Mouse (Mus musculus): Measurements from ENCODE around the gene Osgin1. TPM values are rescaled to one million over a fixed set of nuclear protein-coding genes. Genes with fewer than 3 reads are reported as not detected.
A peak's percentile ranks its signal among the peaks of the same experiment; 100 is the strongest.

The Osgin1 gene
- total RNA-seq, 2 experiments from 2014 or later, result 9.3 to 19.7 TPM

DNA sequence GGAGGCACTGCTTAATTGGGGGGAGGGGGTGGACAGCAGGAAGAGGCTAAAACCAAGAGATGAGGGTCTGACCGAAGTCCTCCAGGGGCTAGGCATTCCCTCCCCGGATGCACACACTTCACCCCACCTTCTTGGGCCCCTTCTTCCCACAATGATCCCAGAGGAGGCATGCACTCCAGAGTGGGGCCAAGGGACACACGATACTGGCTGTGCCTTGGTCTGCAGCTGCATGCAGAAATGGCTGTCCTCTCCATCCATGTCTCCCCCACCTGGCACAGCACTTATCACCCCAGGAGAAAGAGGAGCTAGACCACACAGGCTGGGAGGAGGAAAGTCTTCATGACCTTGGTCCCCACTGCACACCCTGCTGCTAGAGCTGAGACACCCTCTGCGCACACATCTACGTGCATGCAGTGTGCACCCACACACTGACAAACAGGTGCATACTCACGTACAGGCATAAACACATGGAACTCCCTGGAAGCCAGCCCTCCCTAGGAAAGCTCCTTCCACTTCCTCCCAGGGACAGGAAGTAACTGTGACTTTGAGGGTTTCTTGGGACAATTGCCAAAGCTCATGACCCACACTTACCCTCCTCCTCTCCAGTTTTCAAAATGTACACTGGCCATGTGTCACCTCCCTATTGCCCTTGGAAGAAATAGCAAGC is 7.7 kb upstream of the Osgin1 start:
- intact Hi-C loops (cut with DNase I), result no loop called here
- peak overlapping the region; percentile 84 for H3K27ac ChIP-seq
- TF ChIP-seq CTCF (IDR thresholded peaks at IDR 0.05), result no peak
- DNase-seq, result no peak
- H3K4me3 ChIP-seq, result peak overlapping the region; percentile 3; the same call in 1 of the 2 replicates

DNA sequence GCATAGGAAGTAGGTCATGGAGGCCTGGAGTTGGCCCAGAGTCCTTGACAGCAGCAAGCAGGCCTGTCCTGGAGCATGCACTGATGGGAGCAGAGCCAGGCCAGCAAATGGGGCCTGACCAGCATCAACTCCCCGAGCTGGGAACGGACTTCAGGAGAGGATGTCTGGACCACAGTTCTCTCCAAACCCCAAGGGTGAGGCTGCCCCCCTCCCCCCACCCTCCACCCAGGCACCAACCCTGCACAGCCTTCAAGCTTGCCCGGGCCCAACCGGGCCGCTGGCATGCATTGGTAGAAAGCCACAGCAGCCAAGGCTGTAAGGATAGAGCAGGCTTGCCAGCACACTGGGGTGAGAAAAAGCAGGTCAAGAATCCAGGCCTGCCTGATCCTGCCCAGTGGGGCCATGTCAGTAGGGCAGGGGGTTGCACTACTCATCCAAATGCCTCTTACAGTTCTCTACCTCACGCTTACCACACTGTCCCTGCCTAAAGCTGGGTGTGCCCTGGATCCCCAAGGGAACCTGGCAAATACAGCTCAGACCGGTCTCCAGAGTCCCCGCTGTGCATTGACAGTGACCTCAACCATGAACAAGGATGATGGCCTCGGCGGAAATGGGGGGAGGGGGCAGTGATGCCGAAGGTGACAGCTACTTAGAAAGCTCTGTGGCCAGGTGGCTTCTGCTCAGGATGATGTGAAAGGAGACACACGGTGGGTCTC is 6.1 kb upstream of the Osgin1 start:
- peak; percentile 76 for DNase-seq

DNA sequence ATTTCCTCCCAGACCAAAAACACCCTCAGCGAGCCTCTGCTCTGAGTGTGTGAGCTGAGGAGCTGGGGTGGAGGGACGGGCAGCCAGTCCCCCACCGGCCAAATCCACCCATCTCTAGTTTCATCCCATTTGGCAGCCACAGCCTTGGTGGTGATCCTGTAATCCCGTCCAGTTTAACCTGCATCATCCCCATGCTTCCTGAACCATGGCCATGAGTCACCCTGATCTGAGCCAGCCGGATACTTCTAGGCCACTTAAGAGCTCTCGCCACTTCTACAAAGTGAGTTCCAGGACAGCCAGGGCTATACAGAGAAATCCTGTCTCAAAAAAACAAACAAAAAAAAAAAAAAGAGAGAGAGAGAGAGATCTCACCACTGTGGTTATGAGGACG is 5.6 kb upstream of the Osgin1 start:
- DNase-seq, result no peak
- no peak for TF ChIP-seq CTCF (IDR thresholded peaks at IDR 0.05)
- H3K4me3 ChIP-seq, result no peak overlapping the region
- intact Hi-C loops (cut with DNase I), result no loop called here
- H3K27ac ChIP-seq, result peak overlapping the region; percentile 67

More for the DNA sequence above, 6.1 kb upstream of the Osgin1 start:
- TF ChIP-seq CTCF (IDR thresholded peaks at IDR 0.05), result no peak
- Histone ChIP-seq H3K4me3 (no peak overlapping the region), H3K27ac (peak overlapping the region; percentile 67)
- intact Hi-C loops (cut with DNase I), result no loop called here

DNA sequence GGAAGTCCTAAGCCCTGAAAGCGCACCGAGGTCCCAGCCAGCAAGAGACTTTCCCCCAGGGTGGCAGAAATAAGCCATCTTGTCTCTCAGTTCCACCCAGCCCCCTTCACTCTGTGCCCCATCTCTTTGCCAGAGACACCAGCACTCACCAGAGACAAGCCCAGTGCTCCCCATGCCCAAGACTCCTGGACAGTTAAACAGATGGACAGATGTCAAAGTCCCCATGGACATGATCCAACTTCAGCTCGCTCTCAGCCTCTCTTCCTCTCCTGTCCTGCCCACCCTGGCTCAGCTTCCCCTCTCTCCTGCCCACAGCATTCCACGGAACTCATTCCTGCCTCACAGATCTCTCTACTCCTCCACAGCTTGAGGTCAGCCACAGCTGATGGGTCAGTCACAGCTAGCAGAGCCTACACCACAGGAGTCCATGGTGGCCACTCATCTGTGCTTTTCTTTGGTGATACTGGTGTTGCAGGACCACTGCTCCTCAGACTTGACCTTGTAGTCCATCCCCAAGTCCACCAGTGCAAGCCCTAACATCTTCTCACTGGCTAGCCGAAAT is 5.1 kb upstream of the Osgin1 start:
- Histone ChIP-seq H3K4me3 (no peak overlapping the region), H3K27ac (peak overlapping the region; percentile 67)
- DNase-seq, result no peak
- no peak for TF ChIP-seq CTCF (IDR thresholded peaks at IDR 0.05)
- intact Hi-C loops (cut with DNase I), result no loop called here

DNA sequence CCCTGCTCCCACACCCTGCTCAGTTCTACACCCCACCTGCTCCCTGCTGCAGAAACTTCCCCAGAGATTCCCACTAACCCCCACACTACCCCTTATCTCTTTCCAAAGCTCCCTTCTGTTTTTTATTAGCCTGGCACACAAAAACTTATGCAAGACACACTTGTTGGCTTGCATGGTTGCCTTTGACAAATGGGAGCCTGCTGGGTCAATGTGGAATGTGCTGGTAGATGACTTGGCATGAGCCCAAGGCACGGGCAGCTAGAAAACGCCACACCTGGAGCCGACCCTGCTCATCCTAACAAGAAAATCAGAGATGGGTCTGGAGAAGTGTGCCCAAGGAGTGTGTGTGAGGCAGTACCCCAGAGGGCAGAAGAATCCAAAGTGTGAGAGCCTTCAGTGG is 4.4 kb upstream of the Osgin1 start:
- intact Hi-C loops (cut with DNase I), result no loop called here
- TF ChIP-seq CTCF (IDR thresholded peaks at IDR 0.05), result no peak
- no peak overlapping the region for H3K27ac ChIP-seq
- H3K4me3 ChIP-seq, result no peak overlapping the region
- DNase-seq, result no peak

DNA sequence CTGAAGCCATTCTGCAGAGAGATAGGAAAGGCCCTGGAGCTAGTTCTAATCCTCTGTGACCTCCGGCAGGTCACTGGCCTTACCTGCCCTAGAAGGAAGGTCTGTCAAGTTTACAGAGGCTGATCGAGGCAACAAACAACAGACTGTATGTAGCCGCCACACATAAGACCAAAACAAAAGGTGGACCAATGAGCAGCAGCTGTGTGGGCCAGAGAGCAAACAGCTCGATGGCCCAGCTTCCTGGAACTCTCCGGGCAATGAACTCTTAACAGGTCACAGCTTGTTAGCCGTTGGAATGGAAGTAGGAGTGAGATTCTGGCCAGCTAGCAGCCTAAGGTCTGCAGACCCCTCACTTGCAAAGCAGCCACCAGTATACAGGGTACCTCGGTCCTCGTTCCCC is 3.7 kb upstream of the Osgin1 start:
- intact Hi-C loops (cut with DNase I), result no loop called here
- no peak for TF ChIP-seq CTCF (IDR thresholded peaks at IDR 0.05)
- Histone ChIP-seq H3K4me3 (no peak overlapping the region), H3K27ac (no peak overlapping the region)
- DNase-seq, result no peak

DNA sequence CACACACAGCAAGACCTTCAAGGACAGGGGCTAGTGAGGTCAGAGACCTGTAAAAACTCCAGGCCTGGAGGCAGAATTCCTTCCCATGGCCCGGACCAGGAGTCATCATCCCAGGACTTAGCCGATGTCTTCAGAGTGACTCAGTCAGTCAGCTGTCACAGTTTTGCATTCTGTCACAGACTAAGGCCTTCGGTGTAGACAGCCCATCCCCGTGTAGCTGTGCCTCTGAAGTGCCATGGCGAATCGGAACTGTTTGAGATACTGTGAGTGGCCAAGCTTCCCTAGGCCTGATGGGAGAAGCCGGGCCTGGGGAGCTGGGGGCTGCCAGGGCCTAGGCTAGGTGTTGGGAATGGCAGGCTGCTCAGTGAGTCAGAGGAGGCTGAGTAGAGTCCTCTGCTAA is 3.2 kb upstream of the Osgin1 start:
- TF ChIP-seq CTCF (IDR thresholded peaks at IDR 0.05), result no peak
- Histone ChIP-seq H3K4me3 (no peak overlapping the region), H3K27ac (no peak overlapping the region)
- intact Hi-C loops (cut with DNase I), result no loop called here
- DNase-seq, result no peak

DNA sequence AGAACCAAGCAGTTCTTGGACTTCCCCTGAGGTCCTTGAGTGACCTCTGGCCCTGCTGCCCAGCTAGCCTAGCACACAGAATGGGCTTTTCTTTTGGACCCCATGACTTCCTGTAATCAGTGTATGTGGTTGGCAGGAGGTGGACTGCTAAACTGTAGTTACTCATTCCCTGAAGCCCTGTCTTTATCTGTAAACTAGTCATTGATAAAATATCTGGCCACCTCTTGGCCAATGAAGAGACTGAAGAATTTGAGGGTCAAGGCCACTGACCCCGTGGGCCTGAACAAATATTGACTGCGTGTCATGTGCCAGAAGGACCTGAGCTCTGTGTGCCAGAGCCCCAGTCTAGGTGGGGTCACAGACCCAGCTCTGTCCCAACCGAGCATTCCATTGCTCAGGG is 1.6 kb upstream of the Osgin1 start:
- TF ChIP-seq CTCF (IDR thresholded peaks at IDR 0.05), result no peak
- Histone ChIP-seq H3K27ac (peak overlapping the region; percentile 48), H3K4me3 (no peak overlapping the region)
- intact Hi-C loops (cut with DNase I), result no loop called here
- no peak for DNase-seq

DNA sequence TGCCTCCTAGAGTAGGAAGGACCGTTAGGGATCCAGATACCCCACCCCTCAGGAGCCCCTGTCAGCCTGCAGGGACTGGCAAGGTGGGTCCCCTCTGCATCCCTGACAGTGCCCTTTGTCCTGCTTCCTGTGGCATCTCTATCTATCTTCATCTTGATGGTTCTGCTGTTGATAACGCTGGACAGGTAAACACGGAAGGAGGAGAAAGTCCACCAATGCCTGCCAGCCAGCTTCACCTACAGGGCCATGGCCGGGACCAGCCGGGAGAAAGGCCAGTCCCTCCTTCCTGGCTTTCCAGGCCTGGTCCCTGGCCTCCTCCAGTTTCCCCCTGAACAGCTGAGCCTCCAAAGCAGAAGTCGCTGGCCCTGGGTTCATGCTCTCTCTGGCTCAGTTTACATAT is 645 bp downstream of the Osgin1 start:
- no peak for DNase-seq
- TF ChIP-seq CTCF (IDR thresholded peaks at IDR 0.05), result no peak
- H3K4me3 ChIP-seq, result no peak overlapping the region
- intact Hi-C loops (cut with DNase I), result no loop called here
- peak overlapping the region; percentile 46; the same call in 1 of the 2 replicates for H3K27ac ChIP-seq

DNA sequence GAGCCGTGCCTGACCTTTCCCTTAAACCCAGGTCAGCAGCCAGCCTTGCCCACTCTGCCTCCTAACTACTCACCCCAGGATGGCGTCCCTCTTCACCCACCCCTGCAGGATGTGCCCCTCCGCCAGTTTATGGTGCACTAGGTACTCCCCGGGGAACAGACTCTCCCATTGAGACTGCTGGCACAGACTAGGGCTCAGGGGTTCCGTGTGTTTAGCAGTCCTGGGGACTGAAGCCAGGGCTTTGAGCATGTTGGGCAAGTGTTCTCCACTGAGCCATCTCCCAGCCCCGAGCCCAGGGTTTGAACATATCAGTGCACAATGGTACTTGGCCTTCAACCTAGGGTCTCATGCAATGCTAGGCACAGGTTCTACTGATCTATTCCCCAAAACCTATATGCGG is 1.6 kb downstream of the Osgin1 start:
- Histone ChIP-seq H3K27ac (peak overlapping the region; percentile 46; the same call in 1 of the 2 replicates), H3K4me3 (no peak overlapping the region)
- intact Hi-C loops (cut with DNase I), result loop anchor here (5.0 kb wide), 1 partner anchor 38 kb away; no protein-coding TSS in a partner anchor
- DNase-seq, result no peak
- TF ChIP-seq CTCF (IDR thresholded peaks at IDR 0.05), result no peak

DNA sequence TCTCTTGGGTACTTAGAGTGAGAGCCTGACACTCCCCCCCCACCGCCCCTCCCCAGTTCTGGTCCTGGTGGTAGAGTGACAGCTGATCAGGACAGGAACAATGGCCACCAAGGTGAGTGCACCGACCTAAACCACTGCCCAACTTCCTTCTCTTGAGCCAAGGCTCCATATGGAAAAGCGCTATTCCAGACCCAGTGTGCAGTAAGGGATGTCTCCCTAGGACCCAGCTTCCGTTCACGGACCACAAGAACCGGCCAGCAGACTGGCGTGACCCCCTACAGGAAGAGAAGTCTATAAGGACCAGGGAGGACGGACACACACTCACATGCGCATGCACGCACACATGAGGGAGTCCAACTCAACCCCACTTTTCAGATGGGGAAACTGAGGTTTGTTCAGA is 2.4 kb downstream of the Osgin1 start:
- TF ChIP-seq CTCF (IDR thresholded peaks at IDR 0.05), result no peak
- no peak for DNase-seq
- intact Hi-C loops (cut with DNase I), result loop anchor here (5.0 kb wide), 1 partner anchor 39 kb away; no protein-coding TSS in a partner anchor
- Histone ChIP-seq H3K27ac (peak overlapping the region; percentile 92), H3K4me3 (peak overlapping the region; percentile 78)

DNA sequence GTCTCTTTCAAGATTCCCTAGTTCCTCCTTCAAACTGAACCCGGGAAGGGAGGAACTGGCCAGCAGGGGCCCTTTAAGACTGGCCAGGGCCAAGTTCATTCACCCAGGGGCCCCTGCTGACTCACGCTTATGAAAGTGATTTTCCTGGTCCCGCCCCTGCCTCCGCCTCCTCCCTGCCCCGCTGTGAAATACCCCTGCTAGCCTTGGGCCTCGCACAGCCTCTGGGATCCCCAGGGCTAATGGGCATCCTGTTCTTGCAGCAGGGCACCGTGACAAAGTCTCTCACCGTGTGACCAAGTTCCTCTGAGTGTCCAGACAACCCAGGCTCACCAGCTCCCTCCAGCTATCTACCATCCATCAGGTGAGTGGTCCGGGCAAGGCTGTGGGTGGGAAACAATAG is 3.0 kb downstream of the Osgin1 start:
- H3K27ac ChIP-seq, result peak overlapping the region; percentile 92
- TF ChIP-seq CTCF (IDR thresholded peaks at IDR 0.05), result peak; percentile 28
- intact Hi-C loops (cut with DNase I), result loop anchor here (5.0 kb wide), 1 partner anchor 40 kb away; no protein-coding TSS in a partner anchor
- H3K4me3 ChIP-seq, result peak overlapping the region; percentile 78
- peak; percentile 95 for DNase-seq

DNA sequence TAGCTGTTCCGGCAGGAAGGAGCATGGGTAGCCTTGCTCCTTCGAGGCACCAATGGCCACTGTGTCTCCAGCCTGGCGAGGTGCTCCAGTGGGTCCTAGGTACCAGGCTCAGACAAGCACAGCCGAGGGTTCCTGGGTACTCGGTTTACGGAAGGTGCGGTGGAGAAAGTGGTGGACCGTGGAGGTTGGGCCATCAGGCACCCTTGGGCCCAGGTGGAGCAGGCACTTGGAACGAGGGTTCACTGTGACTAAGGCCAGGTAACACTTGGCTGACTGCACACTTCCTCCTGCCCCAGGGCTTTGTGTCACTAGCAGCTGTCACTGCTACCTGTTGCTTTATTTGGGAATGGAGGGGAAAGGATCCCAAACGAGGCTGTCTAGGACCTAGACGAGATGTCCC is 3.6 kb downstream of the Osgin1 start:
- Histone ChIP-seq H3K27ac (peak overlapping the region; percentile 92), H3K4me3 (peak overlapping the region; percentile 78)
- DNase-seq, result no peak
- no peak for TF ChIP-seq CTCF (IDR thresholded peaks at IDR 0.05)
- intact Hi-C loops (cut with DNase I), result loop anchor here (5.0 kb wide), 1 partner anchor 40 kb away; no protein-coding TSS in a partner anchor
